Mouse (Mus musculus): ENCODE data around the gene Clec4n. TPM values are rescaled to one million over a fixed set of nuclear protein-coding genes. Genes with fewer than 3 reads are reported as not detected.
A peak's percentile ranks its signal among the peaks of the same experiment; 100 is the strongest.
"Not testable (repeated sequence)": the region's sequence is repeated elsewhere in the genome, so short reads cannot be mapped to it uniquely, and the experiment has no call there.

Gene Clec4n
- polyA plus RNA-seq, 1 experiment from 2014 or later, result 5.1 TPM

GRCm38 (mm10) chr6:123279443-123279842, 49.8 kb downstream of the Clec4n start:
- 87% methylated on average over 2 of the region's 2 CpGs for WGBS
- H3K4me2 ChIP-seq (ENCODE audit: low read depth, low read length), result no peak overlapping the region
- H3K4me3 ChIP-seq (ENCODE audit: low read length), result no peak overlapping the region
- no peak overlapping the region for H3K27ac ChIP-seq (ENCODE audit: low read length)
- H3K27me3 ChIP-seq (replicated peaks; ENCODE audit: control insufficient read depth, insufficient read depth, low read length), result no peaks in the 10 kb centered on the region
- no peaks in the 10 kb centered on the region for H3K9me3 ChIP-seq (ENCODE audit: control insufficient read depth, low read length)
- ATAC-seq, result no peak
- no peaks in the 10 kb centered on the region for H3K4me1 ChIP-seq (ENCODE audit: control insufficient read depth, insufficient read depth, low read length)
- H3K9ac ChIP-seq (ENCODE audit: low read depth, low read length), result no peak overlapping the region
- no peaks in the 10 kb centered on the region for H3K36me3 ChIP-seq (ENCODE audit: control insufficient read depth, insufficient read depth, low read length)

GRCm38 (mm10) chr6:123286311-123286710, 56.7 kb downstream of the Clec4n start:
- H3K9ac ChIP-seq (ENCODE audit: low read depth, low read length), result no peak overlapping the region
- no peaks in the 10 kb centered on the region for H3K27me3 ChIP-seq (replicated peaks; ENCODE audit: control insufficient read depth, insufficient read depth, low read length)
- H3K4me2 ChIP-seq (ENCODE audit: low read depth, low read length), result no peak overlapping the region
- H3K4me1 ChIP-seq (ENCODE audit: control insufficient read depth, insufficient read depth, low read length), result no peaks in the 10 kb centered on the region
- H3K9me3 ChIP-seq (ENCODE audit: control insufficient read depth, low read length), result no peaks in the 10 kb centered on the region
- 83% methylated on average over 2 of the region's 2 CpGs for WGBS
- no peak overlapping the region for H3K27ac ChIP-seq (ENCODE audit: low read length)
- ATAC-seq, result no peak
- no peak overlapping the region for H3K4me3 ChIP-seq (ENCODE audit: low read length)
- no peaks in the 10 kb centered on the region for H3K36me3 ChIP-seq (ENCODE audit: control insufficient read depth, insufficient read depth, low read length)

- no peaks in the 10 kb centered on the region for H3K9me3 ChIP-seq (ENCODE audit: control insufficient read depth, low read length)
- no peaks in the 10 kb centered on the region for H3K27me3 ChIP-seq (replicated peaks; ENCODE audit: control insufficient read depth, insufficient read depth, low read length)
- H3K27ac ChIP-seq (ENCODE audit: low read length), result no peak overlapping the region
- H3K4me1 ChIP-seq (ENCODE audit: control insufficient read depth, insufficient read depth, low read length), result no peaks in the 10 kb centered on the region
- no peak for ATAC-seq
- 77% methylated on average over 10 of the region's 10 CpGs for WGBS
- no peak overlapping the region for H3K9ac ChIP-seq (ENCODE audit: low read depth, low read length)
- no peaks in the 10 kb centered on the region for H3K36me3 ChIP-seq (ENCODE audit: control insufficient read depth, insufficient read depth, low read length)
- no peak overlapping the region for H3K4me2 ChIP-seq (ENCODE audit: low read depth, low read length)
- H3K4me3 ChIP-seq (ENCODE audit: low read length), result no peak overlapping the region
Observed at GRCm38 (mm10) chr6:123288931-123289330, 59.3 kb downstream of the Clec4n start.

- no peak within 1 kb of the TSS for H3K27ac ChIP-seq (ENCODE audit: low read length)
- WGBS, result 75% methylated on average over 4 of the region's 4 CpGs
Observed at GRCm38 (mm10) chr6:123289753-123290152, 60.1 kb downstream of the Clec4n start, which contains the start of gene Clec4e. Clec4e (minus strand) TSS chr6:123289870.

GRCm38 (mm10) chr6:123292751-123293400, 63.2 kb downstream of the Clec4n start:
- ATAC-seq, result peak; percentile 91
- no peaks in the 10 kb centered on the region for H3K27me3 ChIP-seq (replicated peaks; ENCODE audit: control insufficient read depth, insufficient read depth, low read length)
- 98% methylated on average over 1 of the region's 1 CpGs for WGBS
- no peak overlapping the region for H3K9ac ChIP-seq (ENCODE audit: low read depth, low read length)
- no peaks in the 10 kb centered on the region for H3K4me1 ChIP-seq (ENCODE audit: control insufficient read depth, insufficient read depth, low read length)
- H3K9me3 ChIP-seq (ENCODE audit: control insufficient read depth, low read length), result no peaks in the 10 kb centered on the region
- H3K36me3 ChIP-seq (ENCODE audit: control insufficient read depth, insufficient read depth, low read length), result no peaks in the 10 kb centered on the region
- H3K4me2 ChIP-seq (ENCODE audit: low read depth, low read length), result no peak overlapping the region
- no peak overlapping the region for H3K4me3 ChIP-seq (ENCODE audit: low read length)
- no peak overlapping the region for H3K27ac ChIP-seq (ENCODE audit: low read length)

More at GRCm38 (mm10) chr6:123289753-123290152, 60.1 kb downstream of the Clec4n start, which contains the start of gene Clec4e:
- ATAC-seq, result no peak
- H3K4me1 ChIP-seq (ENCODE audit: control insufficient read depth, insufficient read depth, low read length), result no peaks in the 10 kb centered on the region
- no peak within 1 kb of the TSS for H3K9ac ChIP-seq (ENCODE audit: low read depth, low read length)
- H3K9me3 ChIP-seq (ENCODE audit: control insufficient read depth, low read length), result no peaks in the 10 kb centered on the region
- H3K36me3 ChIP-seq (ENCODE audit: control insufficient read depth, insufficient read depth, low read length), result no peaks in the 10 kb centered on the region
- H3K4me3 ChIP-seq (ENCODE audit: low read length), result no peak within 1 kb of the TSS
- no peak within 1 kb of the TSS for H3K4me2 ChIP-seq (ENCODE audit: low read depth, low read length)
- no peaks in the 10 kb centered on the region for H3K27me3 ChIP-seq (replicated peaks; ENCODE audit: control insufficient read depth, insufficient read depth, low read length)

- H3K4me2 ChIP-seq (ENCODE audit: low read depth, low read length); H3K9ac ChIP-seq (ENCODE audit: low read depth, low read length); ATAC-seq; H3K36me3 ChIP-seq (ENCODE audit: control insufficient read depth, insufficient read depth, low read length); H3K27me3 ChIP-seq (replicated peaks; ENCODE audit: control insufficient read depth, insufficient read depth, low read length); H3K4me3 ChIP-seq (ENCODE audit: low read length); H3K27ac ChIP-seq (ENCODE audit: low read length); H3K9me3 ChIP-seq (ENCODE audit: control insufficient read depth, low read length); H3K4me1 ChIP-seq (ENCODE audit: control insufficient read depth, insufficient read depth, low read length): not testable (repeated sequence)
- 82% methylated on average over 11 of the region's 11 CpGs for WGBS
Observed at GRCm38 (mm10) chr6:123293509-123293908, 63.9 kb downstream of the Clec4n start.

Other genes starting within 250 kb of the Clec4n start
- not detected in 2 replicates for gene Clec4a4, start 239.5 kb upstream of the Clec4n start, polyA plus RNA-seq (2015; fragmentation: Nextera tagmentation; extraction: Ambion mirVana)
- gene Clec4b1, start 179.9 kb upstream of the Clec4n start, polyA plus RNA-seq (2015; fragmentation: Nextera tagmentation; extraction: Ambion mirVana), result not detected in 2 replicates
- gene Clec4a2, start 123.4 kb upstream of the Clec4n start, polyA plus RNA-seq (2015; fragmentation: Nextera tagmentation; extraction: Ambion mirVana), result 5.8 and 6.3 TPM in 2 replicates
- gene Clec4b2, start 57.0 kb upstream of the Clec4n start, polyA plus RNA-seq (2015; fragmentation: Nextera tagmentation; extraction: Ambion mirVana), result not detected in 2 replicates
- 0.17 and 0.20 TPM in 2 replicates for gene Clec4d, start 32.3 kb downstream of the Clec4n start, polyA plus RNA-seq (2015; fragmentation: Nextera tagmentation; extraction: Ambion mirVana)
- 0.13 TPM in 1 of 2 replicates, not detected in the other for gene Clec4e, start 60.0 kb downstream of the Clec4n start, polyA plus RNA-seq (2015; fragmentation: Nextera tagmentation; extraction: Ambion mirVana)
- gene Vmn2r19, start 78.5 kb downstream of the Clec4n start, polyA plus RNA-seq (2015; fragmentation: Nextera tagmentation; extraction: Ambion mirVana), result not detected in 2 replicates
- gene Vmn2r20, start 188.3 kb downstream of the Clec4n start, polyA plus RNA-seq (2015; fragmentation: Nextera tagmentation; extraction: Ambion mirVana), result not detected in 2 replicates